Mouse (Mus musculus) MEL (cell line): ENCODE data around the gene Aff3. TPM values are rescaled to one million over a fixed set of nuclear protein-coding genes. Genes with fewer than 3 reads are reported as not detected.

Source experiments
- DNase-seq: peaks from one replicate; pipeline ENCODE4 v3.0.0; 2011; ENCODE audit warnings: low read depth, low spot score
- H3K27ac ChIP-seq: 2 replicates; pipeline ENCODE4 v1.5.1; 2012; ENCODE audit warnings: low read depth, mild to moderate bottlenecking, control low read depth, low read length, moderate library complexity; ENCODE audit not compliant: control insufficient read depth
- H3K27me3 ChIP-seq, 2 experiments: fragments of 150-350 bp in 1 of 2; sonication (generic) in 1 of 2; 2 replicates each; pipeline ENCODE4 v1.6.1; 2012; ENCODE audit warnings: low read length in 2 of 2, mild to moderate bottlenecking in 2 of 2, improper control_type of control experiment in 1 of 2, moderate library complexity in 1 of 2; ENCODE audit not compliant: insufficient read depth in 2 of 2, control insufficient read depth in 1 of 2
- H3K36me3 ChIP-seq, 2 experiments: 2 replicates each; pipeline ENCODE4 v1.6.1; 2012 to 2014; ENCODE audit warnings: low read length in 2 of 2, improper control_type of control experiment in 1 of 2, inconsistent platforms in 1 of 2, mild to moderate bottlenecking in 1 of 2; ENCODE audit not compliant: insufficient read depth in 2 of 2, control insufficient read depth in 1 of 2
- H3K4me1 ChIP-seq, 2 experiments: fragments of 150-350 bp in 1 of 2; sonication (generic) in 1 of 2; 2 replicates each; pipeline ENCODE4 v1.6.1; 2012; ENCODE audit warnings: low read length in 2 of 2, improper control_type of control experiment in 1 of 2, mild to moderate bottlenecking in 1 of 2; ENCODE audit not compliant: insufficient read depth in 2 of 2, control insufficient read depth in 1 of 2
- H3K4me3 ChIP-seq, 2 experiments: fragments of 150-350 bp in 1 of 2; sonication (generic) in 1 of 2; 2 replicates each; pipeline ENCODE4 v1.5.1; 2012; ENCODE audit warnings: low read depth in 2 of 2, low read length in 2 of 2, mild to moderate bottlenecking in 2 of 2, moderate library complexity in 2 of 2, control low read depth in 1 of 2, improper control_type of control experiment in 1 of 2; ENCODE audit not compliant: control insufficient read depth in 1 of 2, insufficient read depth in 1 of 2
- H3K79me2 ChIP-seq: 2 replicates; pipeline ENCODE4 v1.6.1; 2012; ENCODE audit warnings: mild to moderate bottlenecking, low read length, moderate library complexity; ENCODE audit not compliant: control insufficient read depth, poor library complexity, insufficient read depth
- H3K9ac ChIP-seq: 2 replicates; pipeline ENCODE4 v1.6.1; 2012; ENCODE audit warnings: low read depth, mild to moderate bottlenecking, control low read depth, low read length, moderate library complexity; ENCODE audit not compliant: control insufficient read depth, poor library complexity, severe bottlenecking
- H3K9me3 ChIP-seq: fragments of 150-350 bp; sonication (generic); replicated peaks from 2 replicates; pipeline ENCODE4 v1.6.1; 2012; ENCODE audit warnings: mild to moderate bottlenecking, low read length, improper control_type of control experiment, moderate library complexity; ENCODE audit not compliant: insufficient read depth
- BHLHE40 ChIP-seq: IDR thresholded peaks from 2 replicates; pipeline ENCODE4 v1.6.1; 2012; ENCODE audit warnings: low read depth, mild to moderate bottlenecking, inconsistent platforms, low read length, improper control_type of control experiment, borderline replicate concordance
- CHD1 ChIP-seq: IDR thresholded peaks from 2 replicates; pipeline ENCODE4 v1.6.1; 2012; ENCODE audit warnings: low read depth, mild to moderate bottlenecking, inconsistent platforms, low read length, improper control_type of control experiment
- CHD2 ChIP-seq: IDR thresholded peaks from 2 replicates; pipeline ENCODE4 v1.6.1; 2011; ENCODE audit warnings: low read length, improper control_type of control experiment
- EP300 ChIP-seq, 2 experiments: IDR thresholded peaks; 2 replicates each; pipeline ENCODE4 v1.6.1; 2011; ENCODE audit warnings: improper control_type of control experiment in 2 of 2, low read length in 2 of 2, low read depth in 1 of 2, mild to moderate bottlenecking in 1 of 2
- ETS1 ChIP-seq: IDR thresholded peaks from 2 replicates; pipeline ENCODE4 v1.6.1; 2012; ENCODE audit warnings: low read depth, mild to moderate bottlenecking, inconsistent platforms, low read length, improper control_type of control experiment, moderate library complexity
- HCFC1 ChIP-seq: IDR thresholded peaks from 2 replicates; pipeline ENCODE4 v1.6.1; 2012; ENCODE audit warnings: low read depth, mild to moderate bottlenecking, inconsistent platforms, low read length, improper control_type of control experiment, moderate library complexity
- MAFK ChIP-seq: IDR thresholded peaks from 2 replicates; pipeline ENCODE4 v1.6.1; 2011; ENCODE audit warnings: low read depth, mild to moderate bottlenecking, low read length, improper control_type of control experiment, borderline replicate concordance
- MAX ChIP-seq: IDR thresholded peaks from 2 replicates; pipeline ENCODE4 v1.6.1; 2011; ENCODE audit warnings: low read length, improper control_type of control experiment
- MXI1 ChIP-seq: IDR thresholded peaks from 2 replicates; pipeline ENCODE4 v1.6.1; 2011; ENCODE audit warnings: mild to moderate bottlenecking, low read depth, low read length, improper control_type of control experiment
- MYB ChIP-seq: IDR thresholded peaks from 2 replicates; pipeline ENCODE4 v1.6.1; 2011; ENCODE audit warnings: mild to moderate bottlenecking, low read depth, low read length, improper control_type of control experiment
- NELFE ChIP-seq: IDR thresholded peaks from 2 replicates; pipeline ENCODE4 v1.6.1; 2011; ENCODE audit warnings: low read depth, low read length, improper control_type of control experiment
- POLR2AphosphoS2 ChIP-seq: IDR thresholded peaks from 2 replicates; pipeline ENCODE4 v1.6.1; 2011; ENCODE audit warnings: low read length, improper control_type of control experiment
- RAD21 ChIP-seq: IDR thresholded peaks from 2 replicates; pipeline ENCODE4 v1.6.1; 2011; ENCODE audit warnings: mild to moderate bottlenecking, low read depth, low read length, improper control_type of control experiment
- SIN3A ChIP-seq: IDR thresholded peaks from 2 replicates; pipeline ENCODE4 v1.6.1; 2012; ENCODE audit warnings: low read length, improper control_type of control experiment, inconsistent platforms
- TAL1 ChIP-seq: IDR thresholded peaks from 2 replicates; pipeline ENCODE4 v1.6.1; 2012; ENCODE audit warnings: mild to moderate bottlenecking, inconsistent platforms, low read length, moderate library complexity, mixed read lengths
- TBP ChIP-seq: IDR thresholded peaks from 2 replicates; pipeline ENCODE4 v1.8.0; 2011; ENCODE audit warnings: low read depth, low read length, improper control_type of control experiment
- ZC3H11A ChIP-seq: IDR thresholded peaks from 2 replicates; pipeline ENCODE4 v1.6.1; 2012; ENCODE audit warnings: low read depth, mild to moderate bottlenecking, inconsistent platforms, low read length, improper control_type of control experiment
- ZKSCAN1 ChIP-seq: IDR thresholded peaks from 2 replicates; pipeline ENCODE4 v1.6.1; 2012; ENCODE audit warnings: low read depth, mild to moderate bottlenecking, inconsistent platforms, low read length, improper control_type of control experiment, moderate library complexity
- ZNF384 ChIP-seq: IDR thresholded peaks from 2 replicates; pipeline ENCODE4 v1.6.1; 2012; ENCODE audit warnings: low read depth, mild to moderate bottlenecking, inconsistent platforms, low read length, improper control_type of control experiment
- polyA plus RNA-seq, 2 experiments: library from polyadenylated mRNA; stranded (reverse) in 1 of 2; unstranded in 1 of 2; fragments of >175 nt in 1 of 2; fragments of >200 nt in 1 of 2; gene quantifications; 2 replicates each; pipeline versions ENCODE4 v1.2.1 to v1.2.4; 2012; ENCODE audit warnings: low replicate concordance in 2 of 2, low read depth in 1 of 2; ENCODE audit not compliant: insufficient read length in 2 of 2, insufficient read depth in 1 of 2, missing spikeins in 1 of 2
- total RNA-seq: library from RNA; depleted of rRNA; stranded (reverse); fragments of 300-350 nt; gene quantifications from 2 replicates; pipeline ENCODE4 v1.2.3, GENCODE M21; 2012

Gene Aff3
- total and polyA plus RNA-seq, 3 experiments: 18.5 to 41.1 (median 25.4) TPM

- TF ChIP-seq POLR2AphosphoS2 (no peak), MXI1 (no peak), MAX (no peak), HCFC1 (no peak), SIN3A (no peak), NELFE (no peak)
- no peak overlapping the region for H3K9ac ChIP-seq
- peaks cover 5 to 6% of the 10 kb centered on the region in 2 experiments; a peak in 2 of 4 replicates for H3K4me1 ChIP-seq
- H3K27ac ChIP-seq: no peak overlapping the region
- no peaks in the 10 kb centered on the region for H3K27me3 ChIP-seq
- peaks cover 0 to 6% of the 10 kb centered on the region in 2 experiments; a peak in 2 of 4 replicates for H3K36me3 ChIP-seq
- no peak overlapping the region for H3K4me3 ChIP-seq
- peaks cover 2% of the 10 kb centered on the region; the same call in 1 of the 2 replicates for H3K79me2 ChIP-seq
- H3K9me3 ChIP-seq: no peaks in the 10 kb centered on the region
- no peak for DNase-seq
These were observed 117.1 kb downstream of the Aff3 start for GRCm38 (mm10) chr1:38547685-38548084.

GRCm38 (mm10) chr1:38546696-38547095 is 118.1 kb downstream of the Aff3 start:
- Histone ChIP-seq H3K27me3 (no peaks in the 10 kb centered on the region), H3K4me1 (peaks cover 5 to 6% of the 10 kb centered on the region in 2 experiments; a peak in 2 of 4 replicates), H3K9me3 (no peaks in the 10 kb centered on the region), H3K9ac (no peak overlapping the region), H3K79me2 (peaks cover 2% of the 10 kb centered on the region; the same call in 1 of the 2 replicates), H3K36me3 (peaks cover 0 to 6% of the 10 kb centered on the region in 2 experiments; a peak in 2 of 4 replicates), H3K4me3 (no peak overlapping the region), H3K27ac (no peak overlapping the region)
- DNase-seq: no peak
- TF ChIP-seq CHD1 (no peak), MAFK (no peak), TAL1 (no peak), ZKSCAN1 (no peak)
- TF ChIP-seq, all 39 proteins: peak for 0

DNA sequence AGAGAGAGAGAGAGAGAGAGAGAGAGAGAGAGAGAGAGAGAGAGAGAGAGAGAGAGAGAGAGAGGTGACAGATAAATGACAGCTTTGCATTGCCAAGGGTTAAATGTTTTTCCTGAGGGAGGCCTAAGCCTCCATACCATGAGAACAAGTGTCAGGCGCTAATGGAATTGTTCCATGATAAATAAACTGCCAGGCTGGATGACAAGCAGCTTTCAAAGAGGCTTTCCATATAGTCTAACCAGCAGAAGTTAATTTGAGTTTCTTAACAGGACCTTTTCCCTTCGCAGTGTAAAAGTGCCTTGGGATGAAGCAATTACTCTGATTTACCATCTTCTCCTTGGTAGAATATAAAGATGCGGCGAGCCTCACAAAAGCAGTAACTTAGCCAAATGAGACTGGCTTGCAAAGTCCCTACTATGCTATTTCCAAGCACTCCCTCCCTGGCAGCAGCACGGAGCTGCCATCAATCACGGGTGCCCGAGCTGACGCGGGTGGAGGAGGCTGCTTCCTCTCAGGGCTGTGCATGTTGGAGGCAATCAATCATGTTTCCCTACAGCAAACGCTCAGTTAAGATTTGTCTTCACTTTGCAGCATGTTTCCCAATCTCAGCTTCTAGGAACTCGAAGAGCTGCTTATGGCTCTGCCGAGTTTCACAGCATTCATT is 119.3 kb downstream of the Aff3 start:
- no peak for DNase-seq
- Histone ChIP-seq H3K36me3 (peaks cover 0 to 6% of the 10 kb centered on the region in 2 experiments; a peak in 2 of 4 replicates), H3K4me3 (no peak overlapping the region), H3K27ac (no peak overlapping the region), H3K9me3 (no peaks in the 10 kb centered on the region), H3K4me1 (peaks cover 5 to 6% of the 10 kb centered on the region in 2 experiments; a peak in 2 of 4 replicates), H3K9ac (no peak overlapping the region), H3K27me3 (no peaks in the 10 kb centered on the region), H3K79me2 (peaks cover 3% of the 10 kb centered on the region; the same call in 1 of the 2 replicates)
- TF ChIP-seq TBP: no peak
- TF ChIP-seq MAX: no peak
- TF ChIP-seq ZC3H11A: no peak
- no peak for TF ChIP-seq EP300 (IDR thresholded peaks at IDR 0.05; ENCODE audit: low read depth in 1 of 2, low read length in 2 of 2)
- no peak for TF ChIP-seq ZNF384
- no peak for TF ChIP-seq SIN3A
- no peak for TF ChIP-seq BHLHE40
- TF ChIP-seq MYB: no peak
- TF ChIP-seq CHD1: no peak
- TF ChIP-seq RAD21: no peak
- TF ChIP-seq TAL1: no peak
- no peak for TF ChIP-seq MXI1
- no peak for TF ChIP-seq ETS1
- TF ChIP-seq CHD2: no peak
